Mouse (Mus musculus): ENCODE results near the gene Olfr1270. TPM values are rescaled to one million over a fixed set of nuclear protein-coding genes. Genes with fewer than 3 reads are reported as not detected.
"Not testable (repeated sequence)": the region's sequence is repeated elsewhere in the genome, so short reads cannot be mapped to it uniquely, and the experiment has no call there.

The Olfr1270 gene
- polyA plus RNA-seq (2015; fragmentation: Nextera tagmentation; extraction: Ambion mirVana) = not detected in 2 replicates

GRCm38 (mm10) chr2:90152991-90153390 is at the start of gene Olfr1270:
TSS of gene Olfr1270 (minus strand) at chr2:90153091.
- no peak within 1 kb of the TSS for H3K9ac ChIP-seq (replicated peaks; ENCODE audit: low read depth)
- H3K27me3 ChIP-seq (replicated peaks; ENCODE audit: insufficient read depth, low read length) = no peaks in the 10 kb centered on the region
- no peaks in the 10 kb centered on the region for H3K4me1 ChIP-seq (ENCODE audit: insufficient read depth, low read depth, low read length)
- 73% methylated on average over 3 of the region's 3 CpGs for WGBS
- H3K27ac ChIP-seq (ENCODE audit: low read length) = no peak within 1 kb of the TSS
- no peaks in the 10 kb centered on the region for H3K36me3 ChIP-seq (ENCODE audit: insufficient read depth, low read length)
- TF ChIP-seq EP300 (IDR thresholded peaks at IDR 0.05) = no peak
- TF ChIP-seq CTCF (IDR thresholded peaks at IDR 0.05) = no peak
- DNase-seq (ENCODE audit: low spot score) (no peak), ATAC-seq (no peak)
- no peaks in the 10 kb centered on the region for H3K9me3 ChIP-seq (ENCODE audit: low read length)
- H3K4me3 ChIP-seq (ENCODE audit: low read depth, low read length) = no peak within 1 kb of the TSS
- H3K4me2 ChIP-seq (replicated peaks; ENCODE audit: low read depth, low read length) = no peak within 1 kb of the TSS

- H3K9ac ChIP-seq (replicated peaks; ENCODE audit: low read depth); H3K4me2 ChIP-seq (replicated peaks; ENCODE audit: low read depth, low read length); H3K27ac ChIP-seq (ENCODE audit: low read length); H3K27me3 ChIP-seq (replicated peaks; ENCODE audit: insufficient read depth, low read length); H3K36me3 ChIP-seq (ENCODE audit: insufficient read depth, low read length); DNase-seq (ENCODE audit: low spot score); H3K9me3 ChIP-seq (ENCODE audit: low read length); ATAC-seq; H3K4me1 ChIP-seq (ENCODE audit: insufficient read depth, low read depth, low read length); H3K4me3 ChIP-seq (ENCODE audit: low read depth, low read length): not testable (repeated sequence)
- no CpG with 5 or more reads among the region's 4 CpGs for WGBS
Observed at GRCm38 (mm10) chr2:90199606-90200005, 46.7 kb upstream of the Olfr1270 start.

GRCm38 (mm10) chr2:90195285-90195684 is 42.4 kb upstream of the Olfr1270 start:
- not testable (repeated sequence) for H3K9ac ChIP-seq (replicated peaks; ENCODE audit: low read depth); H3K27ac ChIP-seq (ENCODE audit: low read length); H3K27me3 ChIP-seq (replicated peaks; ENCODE audit: insufficient read depth, low read length); H3K4me1 ChIP-seq (ENCODE audit: insufficient read depth, low read depth, low read length); ATAC-seq; H3K4me3 ChIP-seq (ENCODE audit: low read depth, low read length); H3K9me3 ChIP-seq (ENCODE audit: low read length); H3K36me3 ChIP-seq (ENCODE audit: insufficient read depth, low read length); DNase-seq (ENCODE audit: low spot score); H3K4me2 ChIP-seq (replicated peaks; ENCODE audit: low read depth, low read length)
- WGBS = no CpG with 5 or more reads among the region's 6 CpGs

- not testable (repeated sequence) for H3K4me1 ChIP-seq (ENCODE audit: insufficient read depth, low read depth, low read length); H3K27ac ChIP-seq (ENCODE audit: low read length); H3K9ac ChIP-seq (replicated peaks; ENCODE audit: low read depth); H3K4me2 ChIP-seq (replicated peaks; ENCODE audit: low read depth, low read length); DNase-seq (ENCODE audit: low spot score); H3K9me3 ChIP-seq (ENCODE audit: low read length); H3K36me3 ChIP-seq (ENCODE audit: insufficient read depth, low read length); H3K4me3 ChIP-seq (ENCODE audit: low read depth, low read length); H3K27me3 ChIP-seq (replicated peaks; ENCODE audit: insufficient read depth, low read length)
- WGBS = no CpG with 5 or more reads among the region's 3 CpGs
- ATAC-seq = peak; percentile 28; the same call in 1 of the 2 replicates
Observed at GRCm38 (mm10) chr2:90194750-90195149, 41.9 kb upstream of the Olfr1270 start.

DNA sequence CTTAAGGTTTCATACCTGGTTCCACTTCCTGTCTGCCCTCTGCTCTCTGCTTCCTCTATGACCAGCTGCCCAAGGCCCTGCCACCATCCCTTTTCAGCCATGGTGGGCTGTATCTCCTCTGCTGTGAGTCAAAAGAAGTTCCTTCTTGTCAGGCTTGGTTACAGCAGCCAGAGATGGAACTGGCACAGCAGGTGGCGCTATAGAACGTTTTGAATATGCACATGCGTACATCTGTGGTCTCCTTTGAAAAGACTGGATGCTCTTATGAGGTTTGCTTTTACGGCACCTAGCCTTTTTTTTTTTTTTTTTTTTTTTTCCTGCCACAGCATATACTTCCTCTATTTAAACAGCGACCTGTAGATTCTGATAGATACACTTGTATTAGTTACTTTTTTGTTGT is 34.2 kb upstream of the Olfr1270 start:
- no CpG with 5 or more reads among the region's 5 CpGs for whole genome bisulfite sequencing

GRCm38 (mm10) chr2:90186082-90186481 is 33.2 kb upstream of the Olfr1270 start:
- not testable (repeated sequence) for H3K9me3 ChIP-seq (ENCODE audit: low read length); H3K4me2 ChIP-seq (replicated peaks; ENCODE audit: low read depth, low read length); H3K27ac ChIP-seq (ENCODE audit: low read length); H3K27me3 ChIP-seq (replicated peaks; ENCODE audit: insufficient read depth, low read length); H3K36me3 ChIP-seq (ENCODE audit: insufficient read depth, low read length); DNase-seq (ENCODE audit: low spot score); H3K9ac ChIP-seq (replicated peaks; ENCODE audit: low read depth); H3K4me1 ChIP-seq (ENCODE audit: insufficient read depth, low read depth, low read length); H3K4me3 ChIP-seq (ENCODE audit: low read depth, low read length); ATAC-seq
- no CpG with 5 or more reads among the region's 4 CpGs for WGBS

More for the DNA sequence above, 34.2 kb upstream of the Olfr1270 start:
- H3K4me1 ChIP-seq (ENCODE audit: insufficient read depth, low read depth, low read length); ATAC-seq; H3K4me3 ChIP-seq (ENCODE audit: low read depth, low read length); H3K9ac ChIP-seq (replicated peaks; ENCODE audit: low read depth); H3K27me3 ChIP-seq (replicated peaks; ENCODE audit: insufficient read depth, low read length); DNase-seq (ENCODE audit: low spot score); H3K9me3 ChIP-seq (ENCODE audit: low read length); H3K4me2 ChIP-seq (replicated peaks; ENCODE audit: low read depth, low read length); H3K27ac ChIP-seq (ENCODE audit: low read length); H3K36me3 ChIP-seq (ENCODE audit: insufficient read depth, low read length): not testable (repeated sequence)

DNA sequence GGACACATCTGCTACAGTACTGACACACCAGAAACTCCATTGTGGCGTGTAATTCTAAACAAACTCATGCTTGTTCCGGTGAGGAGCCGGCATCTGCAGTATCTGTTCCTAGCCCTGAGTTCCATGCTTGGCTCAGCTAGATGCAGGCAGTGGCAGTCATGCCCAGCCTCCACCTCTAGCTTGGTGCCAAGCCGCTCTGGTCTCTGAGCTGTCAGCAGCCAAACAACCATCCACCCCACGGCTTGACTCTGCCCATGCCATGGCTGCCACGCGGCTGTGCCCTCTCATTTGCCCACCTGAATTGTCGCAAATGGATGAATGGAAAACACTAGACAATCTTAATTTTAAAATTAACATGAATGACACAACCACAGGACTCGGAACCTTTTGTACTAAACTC is 1.0 kb upstream of the Olfr1270 start:
- Histone ChIP-seq H3K4me2 (replicated peaks; ENCODE audit: low read depth, low read length) (no peak overlapping the region), H3K27me3 (replicated peaks; ENCODE audit: insufficient read depth, low read length) (no peaks in the 10 kb centered on the region), H3K36me3 (ENCODE audit: insufficient read depth, low read length) (no peaks in the 10 kb centered on the region), H3K4me1 (ENCODE audit: insufficient read depth, low read depth, low read length) (no peaks in the 10 kb centered on the region), H3K27ac (ENCODE audit: low read length) (no peak overlapping the region), H3K4me3 (ENCODE audit: low read depth, low read length) (no peak overlapping the region), H3K9ac (replicated peaks; ENCODE audit: low read depth) (no peak overlapping the region), H3K9me3 (ENCODE audit: low read length) (no peaks in the 10 kb centered on the region)
- DNase-seq (ENCODE audit: low spot score) (no peak), ATAC-seq (no peak)
- TF ChIP-seq CTCF (IDR thresholded peaks at IDR 0.05) (no peak), EP300 (IDR thresholded peaks at IDR 0.05) (no peak)
- WGBS = 86% methylated on average over 9 of the region's 9 CpGs
